Mouse (Mus musculus) kidney, adult 2 months (tissue): ENCODE results near the gene Pi4kb.

Source experiments
- CTCF ChIP-seq: fragments of 200-500 bp; conservative IDR thresholded peaks from 2 replicates; pipeline ENCODE4 v1.5.1; 2011; ENCODE audit warnings: low read depth, mild to moderate bottlenecking, control low read depth, low read length, moderate library complexity, mixed read lengths; ENCODE audit not compliant: insufficient read depth, insufficient read length
- POLR2A ChIP-seq: fragments of 200-500 bp; IDR thresholded peaks from one replicate; pipeline ENCODE4 v1.6.1; 2011; ENCODE audit warnings: low read depth, low read length, control low read depth

GRCm38 (mm10) chr3:95018741-95019140, 44.2 kb downstream of the Pi4kb start:
- TF ChIP-seq CTCF = no peak
- TF ChIP-seq POLR2A = no peak
